Mouse (Mus musculus) lung, postnatal 0 days (tissue): ENCODE measurements at regions not wholly inside any gene's neighbourhood (a gene's known extent, or its start where the extent isn't known, plus 50 kb on each side); places are given as distances from the start of the nearest gene placed in this dataset.

ENCODE experiments used
- CTCF ChIP-seq: IDR thresholded peaks from 2 replicates; pipeline ENCODE4 v1.5.1; 2016; ENCODE audit warnings: antibody characterized with exemption, mild to moderate bottlenecking
- EP300 ChIP-seq: IDR thresholded peaks from 2 replicates; pipeline ENCODE4 v1.6.1; 2016; ENCODE audit warnings: antibody characterized with exemption, mild to moderate bottlenecking, control low read depth

GRCm38 (mm10) chr9:116452050-116452449 is 276.9 kb upstream of the Tgfbr2 start:
- no peak for TF ChIP-seq EP300
- no peak for TF ChIP-seq CTCF
